Mouse (Mus musculus) spleen, adult 2 months (tissue): ENCODE results near the gene Ppp1r11.

Experiments
- CTCF ChIP-seq: fragments of 200-500 bp; IDR thresholded peaks from 2 replicates; pipeline ENCODE4 v1.5.1; 2011; ENCODE audit warnings: mild to moderate bottlenecking, inconsistent platforms; ENCODE audit not compliant: insufficient read depth, insufficient read length, insufficient replicate concordance; ENCODE audit errors: extremely low read depth
- POLR2A ChIP-seq: fragments of 200-500 bp; IDR thresholded peaks from 2 replicates; pipeline ENCODE4 v1.6.1; 2011; ENCODE audit warnings: low read depth, low read length, inconsistent platforms

- no peak for TF ChIP-seq CTCF
- TF ChIP-seq POLR2A, result no peak
These were observed 21.3 kb downstream of the Ppp1r11 start for GRCm38 (mm10) chr17:36930233-36930632.
